Comparison of ENCODE assay signal across 8 mouse cellular contexts in genomic region chr10:26695212-26695933, GRCm38 (mm10). TPM values are rescaled to one million over a fixed set of nuclear protein-coding genes. Genes with fewer than 3 reads are reported as not detected.
A peak's percentile ranks its signal among the peaks of the same experiment; 100 is the strongest.
DNase-seq lines count a peak whose midpoint lies in the region; ATAC-seq lines count a peak whose summit lies in the region.

No protein-coding gene starts in this region.

- H3K27me3 ChIP-seq in lung, embryonic 15.5 days: no peaks in the 10 kb centered on the region
- no peaks in the 10 kb centered on the region for H3K27me3 ChIP-seq in embryonic facial prominence, embryonic 11.5 days (ENCODE audit: control insufficient read depth, insufficient read depth, low read length)
- no peaks in the 10 kb centered on the region for H3K27me3 ChIP-seq in hindbrain, embryonic 13.5 days
- H3K27me3 ChIP-seq in limb, embryonic 10.5 days (ENCODE audit: low read depth, poor library complexity, severe bottlenecking): peaks cover 12% of the 10 kb centered on the region; the same call in 1 of the 2 replicates

- no peaks in the 10 kb centered on the region for H3K36me3 ChIP-seq in lung, embryonic 15.5 days
- H3K36me3 ChIP-seq in embryonic facial prominence, embryonic 11.5 days (replicated peaks; ENCODE audit: control insufficient read depth, insufficient read depth, low read depth, low read length): no peaks in the 10 kb centered on the region
- H3K36me3 ChIP-seq in hindbrain, embryonic 13.5 days: no peaks in the 10 kb centered on the region
- no peaks in the 10 kb centered on the region for H3K36me3 ChIP-seq in limb, embryonic 10.5 days

- peak overlapping the region; percentile 70 for H3K4me2 ChIP-seq in lung, embryonic 15.5 days
- peak overlapping the region; percentile 84 for H3K4me2 ChIP-seq in embryonic facial prominence, embryonic 11.5 days (ENCODE audit: low read depth, low read length)
- H3K4me2 ChIP-seq in hindbrain, embryonic 13.5 days: peak overlapping the region; percentile 67

- H3K9ac ChIP-seq in lung, embryonic 15.5 days: peak overlapping the region; percentile 8; the same call in 1 of the 2 replicates
- peak overlapping the region; percentile 57 for H3K9ac ChIP-seq in embryonic facial prominence, embryonic 11.5 days (replicated peaks; ENCODE audit: low read length)
- peak overlapping the region; percentile 72 for H3K9ac ChIP-seq in hindbrain, embryonic 13.5 days

- no peak for DNase-seq in lung, adult 18-20 months
- peak; percentile 64 for DNase-seq in embryonic facial prominence, embryonic 11.5 days (ENCODE audit: low spot score)
- DNase-seq in limb, embryonic 10.5 days (ENCODE audit: low spot score): peak; percentile 65
- peak; percentile 43 for DNase-seq in neural tube, embryonic 10.5 days (ENCODE audit: extremely low spot score, low spot score)
- peak; percentile 49 for DNase-seq in thymus, postnatal 4 days
- no peak for DNase-seq in urinary bladder, postnatal 4 days (ENCODE audit: low spot score in 2 of 2)

- ATAC-seq in lung, embryonic 15.5 days (ENCODE audit: borderline replicate concordance, extremely low read depth, low FRiP score, low TSS enrichment): no peak
- peak; percentile 86 for ATAC-seq in embryonic facial prominence, embryonic 11.5 days (replicated peaks; ENCODE audit: insufficient number of reproducible peaks, low FRiP score, low TSS enrichment, low read depth)
- peak; percentile 99 for ATAC-seq in hindbrain, embryonic 13.5 days (ENCODE audit: low FRiP score)

- 2% methylated on average over 25 of the region's 25 CpGs for WGBS in lung, embryonic 15.5 days
- WGBS in embryonic facial prominence, embryonic 11.5 days: 3% methylated on average over 25 of the region's 25 CpGs
- 4% methylated on average over 25 of the region's 25 CpGs for WGBS in hindbrain, embryonic 13.5 days
- 5% methylated on average over 25 of the region's 25 CpGs for WGBS in limb, embryonic 10.5 days

- H3K27ac ChIP-seq in lung, embryonic 15.5 days: no peak overlapping the region
- H3K27ac ChIP-seq in embryonic facial prominence, embryonic 11.5 days (replicated peaks; ENCODE audit: low read depth, low read length): no peak overlapping the region
- H3K27ac ChIP-seq in hindbrain, embryonic 13.5 days: peak overlapping the region; percentile 83
- H3K27ac ChIP-seq in limb, embryonic 10.5 days: peak overlapping the region; percentile 63

- H3K4me1 ChIP-seq in lung, embryonic 15.5 days: 0 out of 2 replicates have a peak, but pooled peaks cover 6% of the 10 kb centered on the region
- no peaks in the 10 kb centered on the region for H3K4me1 ChIP-seq in embryonic facial prominence, embryonic 11.5 days (ENCODE audit: control insufficient read depth, insufficient read depth, low read length)
- H3K4me1 ChIP-seq in hindbrain, embryonic 13.5 days (replicated peaks): 0 out of 2 replicates have a peak, but pooled peaks cover 7% of the 10 kb centered on the region
- peaks cover 7% of the 10 kb centered on the region for H3K4me1 ChIP-seq in limb, embryonic 10.5 days

- no peaks in the 10 kb centered on the region for H3K9me3 ChIP-seq in lung, embryonic 15.5 days
- no peaks in the 10 kb centered on the region for H3K9me3 ChIP-seq in embryonic facial prominence, embryonic 11.5 days (replicated peaks; ENCODE audit: control insufficient read depth, low read length)
- no peaks in the 10 kb centered on the region for H3K9me3 ChIP-seq in hindbrain, embryonic 13.5 days
- no peaks in the 10 kb centered on the region for H3K9me3 ChIP-seq in limb, embryonic 10.5 days (replicated peaks)

- peak overlapping the region; percentile 31 for H3K4me3 ChIP-seq in lung, embryonic 15.5 days
- H3K4me3 ChIP-seq in embryonic facial prominence, embryonic 11.5 days (ENCODE audit: low read depth, low read length): peak overlapping the region; percentile 35
- H3K4me3 ChIP-seq in hindbrain, embryonic 13.5 days: peak overlapping the region; percentile 47
- peak overlapping the region; percentile 54 for H3K4me3 ChIP-seq in limb, embryonic 10.5 days

RNA-seq across cellular contexts. Expression of gene Arhgap18, which starts 57.8 kb away (rescaled TPM):
- 50.5 and 54.5 TPM in 2 replicates for polyA plus RNA-seq in lung, embryonic 15.5 days (2015; fragmentation: Nextera tagmentation; extraction: Ambion mirVana)
- polyA plus RNA-seq in embryonic facial prominence, embryonic 11.5 days (2014; fragmentation: Nextera tagmentation; extraction: Ambion mirVana): 17.3 and 25.4 TPM in 2 replicates
- 12.1 and 14.0 TPM in 2 replicates for polyA plus RNA-seq in hindbrain, embryonic 13.5 days (2015; fragmentation: Nextera tagmentation; extraction: Ambion mirVana)
- 10.8 and 14.8 TPM in 2 replicates for polyA plus RNA-seq in limb, embryonic 10.5 days (2016; fragmentation: Nextera tagmentation; extraction: Ambion mirVana)

Comparison
In these comparisons a context has a peak if more than half of its experiments do, and no peak if none do; other contexts are left out.
1. H3K27ac ChIP-seq: peak in hindbrain, embryonic 13.5 days (single experiment) and limb, embryonic 10.5 days (single experiment); none in lung, embryonic 15.5 days (single experiment) and embryonic facial prominence, embryonic 11.5 days (single experiment).
2. H3K9ac ChIP-seq: peak in every context shown above with its lines; median percentile 72 in hindbrain, embryonic 13.5 days; 57 in embryonic facial prominence, embryonic 11.5 days; 8 in lung, embryonic 15.5 days.
3. DNase-seq: peak in embryonic facial prominence, embryonic 11.5 days (single experiment), limb, embryonic 10.5 days (single experiment), neural tube, embryonic 10.5 days (single experiment) and thymus, postnatal 4 days (single experiment); none in lung, adult 18-20 months (0 of 2) and urinary bladder, postnatal 4 days (0 of 2).
4. Peak in every context shown above with its lines, with median percentiles within 50 percentile points of each other: H3K4me2 ChIP-seq and H3K4me3 ChIP-seq.